10 mouse cellular contexts compared by ENCODE assay signal in the genomic region with DNA sequence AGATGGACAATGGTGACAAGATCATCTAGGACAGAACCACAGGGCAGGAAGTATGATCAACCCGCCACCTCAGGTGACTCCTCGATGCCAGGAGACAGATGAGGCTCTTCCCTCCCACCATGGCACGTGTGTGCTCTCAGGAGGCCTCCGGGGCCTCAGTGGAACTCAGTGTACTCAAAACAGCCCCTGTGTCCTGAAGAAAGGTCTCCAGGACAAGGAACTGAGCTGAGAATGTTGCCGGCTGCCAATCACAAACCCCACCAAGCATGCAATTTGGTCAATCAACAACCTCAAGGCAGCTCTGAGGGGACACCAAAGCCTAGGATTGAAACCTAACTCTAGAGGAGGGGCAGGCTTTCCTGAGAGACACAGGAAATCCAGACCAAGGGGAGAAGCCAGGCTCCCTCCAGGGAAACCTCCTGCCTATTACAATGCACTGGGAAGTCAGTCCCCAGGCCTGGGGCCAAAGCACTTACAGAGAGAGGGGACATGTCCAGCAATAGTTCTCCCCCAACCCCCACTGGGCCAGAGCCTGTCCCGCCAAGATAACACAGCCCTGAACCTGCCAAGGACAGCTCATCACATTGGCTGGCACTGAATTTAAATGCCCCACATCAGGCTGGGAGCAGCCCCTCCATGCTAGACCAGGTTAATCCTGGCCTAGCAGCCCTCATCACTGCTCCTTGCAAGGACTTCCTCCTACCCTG. TPM values are rescaled to one million over a fixed set of nuclear protein-coding genes. Genes with fewer than 3 reads are reported as not detected.
DNase-seq lines count a peak whose midpoint lies in the region; ATAC-seq lines count a peak whose summit lies in the region.
"Had no signal": no experiment of that assay in that cellular context is flagged by ENCODE, and none has a peak within 500 bp of the region (broad histone marks: within the 10 kb centered on the region; RNA-seq: fewer than 3 reads in every experiment).

No protein-coding gene starts in this region.

- 59% methylated on average over 6 of the region's 6 CpGs for WGBS in hindbrain, embryonic 10.5 days
- WGBS in hindbrain, embryonic 14.5 days, result 52% methylated on average over 6 of the region's 6 CpGs
- WGBS in heart, embryonic 11.5 days (ENCODE audit: insufficient replicate concordance), result 62% methylated on average over 6 of the region's 6 CpGs

- peak overlapping the region; percentile 95 for H3K27ac ChIP-seq in hindbrain, embryonic 10.5 days
- H3K27ac ChIP-seq in hindbrain, embryonic 14.5 days, result no peak overlapping the region
- H3K27ac ChIP-seq in heart, embryonic 11.5 days (ENCODE audit: low read depth, low read length), result peak overlapping the region; percentile 35
- H3K27ac ChIP-seq: liver, embryonic 12.5 days had no signal

- DNase-seq in hindbrain, embryonic 10.5 days (ENCODE audit: low spot score), result no peak
- DNase-seq in hindbrain, embryonic 14.5 days (ENCODE audit: low spot score), result no peak
- DNase-seq in Muller cell, postnatal 12 days (ENCODE audit: inconsistent ontology term), result peak; percentile 49
- DNase-seq in kidney, adult 9 months, result peak; percentile 89
- no peak for DNase-seq in right cerebral cortex, postnatal 25 days
- no peak for DNase-seq in left cerebral cortex, adult 9 months (ENCODE audit: low spot score in 2 of 2)
- no peak for DNase-seq in spleen, postnatal 4 days (ENCODE audit: low spot score in 2 of 2)

- no peak overlapping the region for H3K4me2 ChIP-seq in hindbrain, embryonic 14.5 days (replicated peaks)
- H3K4me2 ChIP-seq in heart, embryonic 11.5 days, result 0 out of 2 replicates have a peak overlapping the region, but pooled peaks have one; percentile 24
- H3K4me2 ChIP-seq: liver, embryonic 12.5 days had no signal

- H3K9ac ChIP-seq in hindbrain, embryonic 14.5 days, result no peak overlapping the region
- H3K9ac ChIP-seq in heart, embryonic 11.5 days (ENCODE audit: low read depth, low read length), result no peak overlapping the region
- H3K9ac ChIP-seq: liver, embryonic 12.5 days had no signal

- H3K4me3 ChIP-seq in hindbrain, embryonic 10.5 days, result no peak overlapping the region
- no peak overlapping the region for H3K4me3 ChIP-seq in hindbrain, embryonic 14.5 days (replicated peaks; ENCODE audit: low read length)
- no peak overlapping the region for H3K4me3 ChIP-seq in heart, embryonic 11.5 days (ENCODE audit: low read depth, low read length)
- H3K4me3 ChIP-seq: liver, embryonic 12.5 days had no signal

- H3K27me3 ChIP-seq in hindbrain, embryonic 10.5 days (ENCODE audit: insufficient read depth, poor library complexity, severe bottlenecking), result no peaks in the 10 kb centered on the region
- H3K27me3 ChIP-seq in hindbrain, embryonic 14.5 days (ENCODE audit: control insufficient read depth, insufficient read depth, low read length), result no peaks in the 10 kb centered on the region
- no peaks in the 10 kb centered on the region for H3K27me3 ChIP-seq in heart, embryonic 11.5 days (ENCODE audit: control insufficient read depth, insufficient read depth, low read length)
- H3K27me3 ChIP-seq: liver, embryonic 12.5 days had no signal

- H3K4me1 ChIP-seq in hindbrain, embryonic 10.5 days (replicated peaks), result peaks cover 99% of the 10 kb centered on the region
- H3K4me1 ChIP-seq in hindbrain, embryonic 14.5 days (replicated peaks; ENCODE audit: control insufficient read depth, insufficient read depth, low read length), result peaks cover 61% of the 10 kb centered on the region
- H3K4me1 ChIP-seq in heart, embryonic 11.5 days (ENCODE audit: control insufficient read depth, insufficient read depth, low read length), result peaks cover 81% of the 10 kb centered on the region

- H3K9me3 ChIP-seq in hindbrain, embryonic 10.5 days, result peaks cover 7% of the 10 kb centered on the region
- no peaks in the 10 kb centered on the region for H3K9me3 ChIP-seq in hindbrain, embryonic 14.5 days (ENCODE audit: control insufficient read depth, low read length)
- H3K9me3 ChIP-seq in heart, embryonic 11.5 days (replicated peaks; ENCODE audit: control insufficient read depth, low read length), result no peaks in the 10 kb centered on the region
- H3K9me3 ChIP-seq: liver, embryonic 12.5 days had no signal

- no peak for ATAC-seq in hindbrain, embryonic 14.5 days (ENCODE audit: low FRiP score)
- no peak for ATAC-seq in heart, embryonic 11.5 days (replicated peaks; ENCODE audit: insufficient number of reproducible peaks, low FRiP score, low TSS enrichment)
- ATAC-seq: forebrain, embryonic 16.5 days; liver, embryonic 12.5 days had no signal

- peaks cover 9% of the 10 kb centered on the region; the same call in 1 of the 2 replicates for H3K36me3 ChIP-seq in hindbrain, embryonic 10.5 days
- no peaks in the 10 kb centered on the region for H3K36me3 ChIP-seq in hindbrain, embryonic 14.5 days (replicated peaks; ENCODE audit: control insufficient read depth, insufficient read depth)
- H3K36me3 ChIP-seq in heart, embryonic 11.5 days (ENCODE audit: control insufficient read depth, insufficient read depth, low read length), result no peaks in the 10 kb centered on the region
- H3K36me3 ChIP-seq: liver, embryonic 12.5 days had no signal

RNA-seq across cellular contexts. Expression of a gene that starts 37.8 kb away (rescaled TPM):
- 14.3 and 16.0 TPM in 2 replicates for polyA plus RNA-seq in hindbrain, embryonic 10.5 days (2016; fragmentation: Nextera tagmentation; extraction: Ambion mirVana)
- polyA plus RNA-seq in hindbrain, embryonic 14.5 days (2014; fragmentation: Nextera tagmentation; extraction: Ambion mirVana), result 13.9 and 16.5 TPM in 2 replicates
- polyA plus RNA-seq in heart, embryonic 11.5 days (2014; fragmentation: Nextera tagmentation; extraction: Ambion mirVana), result 6.3 and 7.8 TPM in 2 replicates

RNA-seq across cellular contexts. Expression of a gene that starts 58.1 kb away (rescaled TPM):
- 2.9 and 3.3 TPM in 2 replicates for polyA plus RNA-seq in hindbrain, embryonic 10.5 days (2016; fragmentation: Nextera tagmentation; extraction: Ambion mirVana)
- polyA plus RNA-seq in hindbrain, embryonic 14.5 days (2014; fragmentation: Nextera tagmentation; extraction: Ambion mirVana), result 4.4 and 5.6 TPM in 2 replicates
- 4.0 and 5.6 TPM in 2 replicates for polyA plus RNA-seq in heart, embryonic 11.5 days (2014; fragmentation: Nextera tagmentation; extraction: Ambion mirVana)

RNA-seq across cellular contexts. Expression of a gene that starts 58.3 kb away (rescaled TPM):
- polyA plus RNA-seq in hindbrain, embryonic 10.5 days (2016; fragmentation: Nextera tagmentation; extraction: Ambion mirVana), result 76.9 and 82.1 TPM in 2 replicates
- 86.7 and 89.8 TPM in 2 replicates for polyA plus RNA-seq in hindbrain, embryonic 14.5 days (2014; fragmentation: Nextera tagmentation; extraction: Ambion mirVana)
- 62.4 and 64.4 TPM in 2 replicates for polyA plus RNA-seq in heart, embryonic 11.5 days (2014; fragmentation: Nextera tagmentation; extraction: Ambion mirVana)

Comparison
In these comparisons a context has a peak if more than half of its experiments do, and no peak if none do; other contexts are left out.
1. DNase-seq: peak in Muller cell, postnatal 12 days (single experiment) and kidney, adult 9 months (single experiment); none in hindbrain, embryonic 10.5 days (single experiment), hindbrain, embryonic 14.5 days (single experiment), right cerebral cortex, postnatal 25 days (single experiment), left cerebral cortex, adult 9 months (0 of 2) and spleen, postnatal 4 days (0 of 2).